Mouse (Mus musculus) MEL (cell line): ENCODE measurements around the gene Retreg2.

Experiments used
- BHLHE40 ChIP-seq: IDR thresholded peaks from 2 replicates; pipeline ENCODE4 v1.6.1; 2012; ENCODE audit warnings: low read depth, mild to moderate bottlenecking, inconsistent platforms, low read length, improper control_type of control experiment, borderline replicate concordance
- POLR2A ChIP-seq, 2 experiments: IDR thresholded peaks; 2 replicates each; pipeline ENCODE4 v1.6.1; 2011 to 2012; ENCODE audit warnings: low read length in 2 of 2, mild to moderate bottlenecking in 2 of 2, control low read depth in 1 of 2, improper control_type of control experiment in 1 of 2, low read depth in 1 of 2, moderate library complexity in 1 of 2; ENCODE audit not compliant: control insufficient read depth in 1 of 2, insufficient read depth in 1 of 2, poor library complexity in 1 of 2

GRCm38 (mm10) chr1:75191258-75191621 lies 48.7 kb downstream of the Retreg2 start:
- TF ChIP-seq POLR2A (IDR thresholded peaks at IDR 0.05; ENCODE audit: control insufficient read depth in 1 of 2, insufficient read depth in 1 of 2, low read depth in 1 of 2, low read length in 2 of 2, poor library complexity in 1 of 2), result no peak
- TF ChIP-seq BHLHE40, result no peak
